Mouse (Mus musculus): ENCODE results near the gene Ly6g6d.

Ly6g6d gene

DNA sequence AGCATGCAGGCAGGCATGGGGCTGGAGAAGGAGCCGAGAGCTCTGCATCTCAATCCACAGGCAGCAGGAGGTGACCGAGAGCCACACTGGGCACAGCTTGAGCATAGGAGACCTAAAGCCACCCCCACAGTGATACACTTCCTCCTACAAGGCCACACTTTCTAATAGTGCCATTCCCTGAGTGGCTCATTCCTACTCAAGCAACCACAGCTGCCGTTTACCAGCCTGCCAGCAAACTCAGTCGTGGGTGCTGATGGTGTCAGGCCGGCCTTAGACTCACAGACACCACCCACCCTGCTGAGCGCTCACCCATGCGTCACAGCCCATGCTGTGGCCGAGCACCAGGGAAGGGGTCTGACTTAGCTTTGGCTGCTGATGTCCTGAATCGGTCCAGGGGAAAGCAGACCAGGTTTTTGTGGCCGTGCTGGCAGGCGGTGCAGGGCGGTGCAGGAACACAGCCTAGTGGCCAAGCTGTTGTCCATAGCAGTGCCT is 19.3 kb upstream of the Ly6g6d start:
- DNase-seq: peak; percentile 80

DNA sequence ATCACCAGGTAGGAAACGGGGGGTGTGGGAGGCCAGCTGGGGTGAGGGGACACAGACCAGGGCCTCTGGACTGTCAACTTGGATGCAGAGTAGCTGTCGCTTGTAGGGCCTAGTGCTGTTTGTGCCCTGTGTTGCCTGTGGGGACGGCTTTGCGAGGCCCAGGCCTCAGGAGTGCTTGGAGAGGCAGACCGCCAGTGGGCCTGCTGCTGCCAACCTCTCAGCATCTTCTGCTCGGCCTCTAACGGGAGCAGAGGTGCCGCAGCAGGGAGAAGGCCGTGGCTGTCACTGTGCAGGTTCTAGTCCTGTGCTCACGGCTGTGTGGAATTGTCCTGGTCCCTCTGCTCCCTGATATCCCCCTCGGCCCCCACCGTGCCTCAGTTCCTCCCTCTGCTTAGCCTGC is 18.7 kb upstream of the Ly6g6d start:
- DNase-seq: peak; percentile 64

DNA sequence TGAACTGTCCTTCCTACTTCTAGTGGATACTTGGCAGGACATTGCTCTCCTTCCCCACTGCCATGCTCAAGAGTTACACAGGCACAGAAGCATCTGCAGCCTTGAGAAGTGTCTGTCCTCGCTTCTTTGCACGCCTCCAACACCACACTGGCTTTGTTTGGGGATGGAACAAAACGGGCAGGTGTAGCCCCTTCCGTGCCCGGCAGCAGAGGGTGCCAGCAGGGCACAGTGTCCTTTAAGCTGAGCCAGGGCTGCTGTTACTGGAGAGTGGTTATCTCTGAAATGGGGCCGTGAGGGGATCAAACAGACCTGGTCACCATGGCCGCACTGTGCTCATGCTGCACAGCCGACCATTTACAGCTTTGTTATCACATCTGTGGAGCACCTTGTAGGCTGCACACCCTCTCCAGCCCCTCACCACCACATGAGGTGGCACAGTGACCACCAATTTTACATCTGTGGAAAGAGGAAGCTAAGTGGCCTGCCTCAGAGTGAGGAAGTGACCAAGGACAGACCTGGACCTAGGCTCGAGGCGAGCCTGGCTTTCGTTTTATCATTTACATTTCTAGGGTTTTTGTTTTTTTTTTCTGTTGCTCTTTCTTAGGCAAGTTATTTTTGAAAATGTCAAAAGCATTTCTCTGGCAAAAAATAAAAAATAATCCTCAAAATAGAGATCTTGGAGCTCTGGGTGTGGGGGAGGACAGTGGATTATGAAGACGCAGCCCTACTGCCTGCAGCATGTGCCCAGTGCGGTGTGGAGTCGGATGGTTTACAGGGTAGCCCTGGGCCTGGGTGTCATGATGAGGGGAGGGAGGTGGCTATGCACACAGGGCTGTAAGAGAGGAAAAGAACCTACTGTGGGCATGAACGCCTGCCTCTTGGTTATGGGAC is 16.9 kb upstream of the Ly6g6d start:
- no peak for DNase-seq

DNA sequence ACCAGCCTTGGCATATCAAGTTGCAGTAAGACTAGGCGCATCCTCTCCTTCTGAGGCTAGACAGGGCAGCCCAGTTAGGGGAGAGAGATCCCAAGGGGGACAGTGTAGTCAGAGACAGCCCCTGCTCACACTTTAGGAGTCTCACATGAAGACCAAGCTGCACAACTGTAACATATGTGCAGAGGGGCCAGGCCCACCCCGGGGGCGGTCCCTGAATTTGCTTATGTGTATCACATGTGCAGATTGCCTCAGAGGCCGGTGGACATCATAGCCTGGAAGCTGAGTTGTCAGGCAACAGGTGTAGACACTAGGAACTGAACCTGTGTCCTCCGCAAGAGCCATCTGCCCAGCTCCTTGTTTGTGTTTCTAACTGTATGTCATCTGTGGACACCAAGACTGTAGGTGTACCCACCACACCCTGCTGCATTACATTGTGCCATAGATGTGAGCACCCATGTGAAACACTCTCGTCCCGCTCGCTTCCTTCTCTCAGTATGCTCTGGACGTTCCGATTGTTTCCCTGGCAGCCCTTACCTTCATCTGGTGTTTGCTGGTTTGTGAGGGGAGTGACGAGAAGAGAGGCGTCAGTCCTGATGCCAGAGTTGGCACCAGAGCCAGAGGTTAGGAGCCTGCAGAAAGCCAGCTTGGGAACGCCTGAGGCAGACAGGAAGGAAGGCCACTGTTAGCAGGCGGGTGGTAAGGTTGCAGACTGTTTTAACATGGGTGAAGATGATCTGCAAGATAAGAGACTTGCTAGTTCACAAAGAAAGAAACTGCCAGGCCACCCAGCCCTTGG is 14.7 kb upstream of the Ly6g6d start:
- DNase-seq: no peak

DNA sequence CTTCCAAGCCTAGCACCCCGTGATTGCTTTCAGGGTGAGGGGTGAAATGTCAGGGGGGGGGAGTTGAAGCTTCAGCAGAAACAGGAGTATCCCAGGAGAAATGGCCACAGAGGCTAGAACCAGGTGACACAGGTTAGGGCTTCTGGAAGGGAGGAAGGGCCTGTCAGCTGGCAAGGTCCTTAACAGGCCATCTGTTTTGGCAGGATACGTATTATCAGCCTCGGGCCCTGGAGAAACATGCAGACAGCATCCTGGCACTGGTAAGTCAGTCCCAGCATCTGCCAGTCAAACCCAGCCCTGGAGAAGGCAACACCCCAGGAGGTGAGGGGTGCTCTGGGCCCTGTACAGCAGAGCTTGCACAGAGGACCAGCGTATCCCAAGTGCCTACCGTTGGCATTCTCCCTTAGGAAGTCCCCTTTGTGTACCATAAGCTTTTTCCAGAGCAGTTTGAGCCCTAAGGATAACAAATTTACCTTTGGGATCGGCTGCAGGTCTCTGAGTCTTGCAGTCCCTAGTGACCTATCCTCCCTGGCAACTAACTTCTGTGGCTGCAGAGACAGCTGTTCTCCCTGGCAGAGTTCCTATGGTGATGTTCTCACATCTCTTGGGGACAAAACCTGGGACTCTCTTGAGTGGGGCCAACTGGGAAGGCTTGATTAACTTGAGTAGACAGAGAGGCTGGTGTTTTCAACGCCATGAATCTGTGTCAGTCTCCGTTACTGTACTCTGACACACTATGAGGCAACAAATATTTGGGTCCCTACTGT is 12.5 kb upstream of the Ly6g6d start:
- peak; percentile 97 for DNase-seq

DNA sequence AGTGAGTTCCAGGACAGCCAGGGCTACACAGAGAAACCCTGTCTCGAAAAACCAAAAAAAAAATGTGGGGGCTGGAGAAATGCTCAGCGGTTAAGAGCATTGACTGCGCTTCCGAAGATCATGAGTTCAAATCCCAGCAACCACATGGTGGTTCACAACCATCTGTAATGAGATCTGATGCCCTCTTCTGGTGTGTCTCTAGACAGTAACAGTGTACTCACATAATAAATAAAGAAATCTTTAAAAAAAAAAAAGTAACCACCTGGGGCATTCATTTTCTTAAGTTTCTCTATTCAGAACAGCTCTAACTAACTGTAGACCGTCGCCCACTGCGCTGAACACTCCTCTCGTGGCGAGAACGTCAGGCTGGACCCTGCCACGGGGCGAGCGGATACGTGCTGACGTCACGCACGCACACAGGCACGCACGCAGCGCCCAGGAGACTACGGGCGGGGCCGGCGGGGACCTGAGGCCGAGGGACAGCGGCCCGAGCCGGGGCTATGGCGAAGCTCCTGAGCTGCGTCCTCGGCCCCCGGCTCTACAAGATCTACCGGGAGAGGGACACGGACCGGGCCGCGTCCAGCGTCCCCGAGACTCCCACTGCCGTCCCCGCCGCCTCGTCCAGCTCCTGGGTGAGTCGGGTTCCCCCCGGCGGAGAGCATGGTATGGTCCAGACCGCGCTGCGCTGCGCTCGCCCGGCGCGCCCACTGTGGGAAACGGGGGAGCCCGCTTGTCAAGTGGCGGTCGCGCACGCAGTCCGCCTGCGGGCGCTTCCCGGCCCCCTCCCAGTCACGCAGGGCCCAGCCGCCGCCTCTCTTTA is 11.2 kb upstream of the Ly6g6d start, which contains the start of gene Abhd16a:
Abhd16a (plus strand) TSS at position 439 of the 820 bp plus-strand sequence.
- DNase-seq: peak; percentile 96

DNA sequence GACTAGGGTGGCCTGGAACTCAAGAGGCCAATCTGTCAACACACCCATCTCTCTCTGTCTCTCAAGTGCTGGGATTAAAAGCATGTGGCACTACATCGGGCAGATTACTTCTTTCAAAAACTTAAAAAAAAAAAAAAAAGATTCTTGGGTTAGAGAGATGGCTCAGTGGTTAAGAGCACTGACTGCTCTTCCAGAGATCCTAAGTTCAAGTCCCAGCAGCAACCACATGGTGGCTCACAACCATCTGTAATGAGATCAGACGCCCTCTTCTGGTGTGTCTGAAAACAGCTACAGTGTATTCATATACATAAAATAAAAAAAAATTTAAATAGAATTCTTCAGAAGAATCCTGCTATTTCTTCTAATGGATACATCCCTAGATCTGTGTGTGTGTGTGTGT is 10.3 kb upstream of the Ly6g6d start:
- no peak for DNase-seq

DNA sequence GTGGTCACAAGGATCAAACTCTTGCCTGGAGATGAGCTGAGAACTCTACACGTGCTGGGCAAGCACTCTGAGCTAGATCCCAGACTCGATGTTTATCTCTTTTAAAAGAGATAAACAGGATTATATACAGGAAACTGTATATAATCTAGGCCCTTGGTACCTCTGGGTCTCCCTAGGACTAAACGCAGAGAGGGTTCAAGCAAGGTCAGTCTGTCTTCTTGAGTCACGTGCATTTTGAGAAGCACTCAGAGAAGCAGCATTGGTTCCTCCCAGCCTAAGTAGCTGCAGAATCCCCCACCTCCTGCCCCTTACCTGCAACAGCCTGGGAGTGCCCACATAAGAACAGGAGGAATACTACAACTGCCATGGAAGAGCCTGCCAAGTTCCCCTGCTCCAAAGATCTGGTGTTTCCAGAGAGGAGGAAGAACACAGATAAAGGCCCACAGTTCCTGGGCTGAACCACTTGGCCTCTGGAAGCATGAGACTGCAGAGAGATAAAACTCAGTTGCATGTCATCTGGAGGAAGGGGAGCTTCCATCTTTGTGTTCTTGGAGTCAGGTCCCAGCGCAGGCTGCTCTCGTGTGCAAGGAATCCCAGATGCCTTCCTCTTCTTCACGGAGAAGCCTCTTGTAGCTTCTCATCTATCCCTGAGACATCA is 7.5 kb upstream of the Ly6g6d start, which contains the start of gene Ly6g6f:
Ly6g6f (minus strand) TSS at position 403 of the 658 bp plus-strand sequence.
- no peak for DNase-seq

DNA sequence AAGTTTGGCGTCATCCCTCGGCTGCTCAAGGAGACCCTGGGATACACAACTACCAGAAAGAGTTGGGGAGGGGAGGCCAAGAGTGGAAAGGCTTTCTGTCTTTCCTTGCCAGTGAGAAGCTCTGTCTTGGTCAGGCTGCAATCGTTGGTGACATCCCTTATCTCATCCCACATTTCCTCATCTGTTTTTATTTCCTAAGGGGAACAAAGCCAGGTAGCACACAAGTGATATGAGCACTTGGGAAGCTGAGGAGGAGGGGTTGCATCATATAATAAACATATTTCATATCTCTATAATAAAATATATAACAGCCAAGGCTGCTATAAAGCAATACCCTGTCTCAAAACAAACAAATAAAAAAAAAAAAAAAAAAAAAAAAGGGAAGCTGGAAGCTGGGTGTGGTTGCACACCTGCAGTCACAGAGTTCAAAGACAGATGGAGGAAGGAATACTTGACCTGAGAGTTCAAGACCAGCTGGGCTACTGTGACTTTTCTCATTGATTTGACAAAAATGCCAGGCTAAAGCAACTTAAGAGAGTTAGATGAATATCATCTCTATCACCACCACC is 6.1 kb upstream of the Ly6g6d start:
- no peak for DNase-seq

DNA sequence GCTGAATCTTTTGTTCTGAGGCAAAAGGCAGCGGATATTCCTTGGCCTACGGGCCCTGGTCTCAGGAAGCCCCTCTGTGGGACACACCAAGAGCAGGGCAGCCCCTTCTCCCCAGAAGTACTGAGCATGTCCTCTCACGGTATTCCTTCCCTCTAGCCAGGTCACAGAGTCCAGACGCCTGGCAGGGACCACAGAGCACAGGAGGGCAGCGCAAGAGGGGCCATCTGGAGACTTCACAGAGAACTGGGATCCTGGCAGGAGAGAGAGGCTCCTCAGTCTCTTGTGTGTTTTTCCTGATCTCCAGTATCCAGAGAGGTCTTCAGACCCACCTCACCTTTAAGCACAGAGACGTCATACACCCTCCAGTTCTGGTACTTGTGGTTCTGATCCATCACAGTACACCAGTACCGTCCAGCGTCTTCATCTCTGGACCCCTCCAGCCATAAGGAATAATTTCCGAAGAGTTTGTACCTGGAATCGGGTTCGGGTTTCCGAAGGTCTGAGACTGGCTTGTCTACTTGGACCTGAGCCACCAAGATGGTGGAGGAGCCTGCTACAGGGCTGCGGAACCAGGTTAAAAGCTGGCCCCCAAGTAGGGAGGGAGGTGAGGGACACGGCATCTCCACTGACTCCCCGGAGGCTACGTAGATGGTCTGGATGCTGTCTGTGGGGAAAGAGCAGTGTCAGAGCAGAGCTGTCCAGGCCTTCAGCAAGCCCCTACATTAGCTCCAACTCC is 5.1 kb upstream of the Ly6g6d start:
- DNase-seq: peak; percentile 89

DNA sequence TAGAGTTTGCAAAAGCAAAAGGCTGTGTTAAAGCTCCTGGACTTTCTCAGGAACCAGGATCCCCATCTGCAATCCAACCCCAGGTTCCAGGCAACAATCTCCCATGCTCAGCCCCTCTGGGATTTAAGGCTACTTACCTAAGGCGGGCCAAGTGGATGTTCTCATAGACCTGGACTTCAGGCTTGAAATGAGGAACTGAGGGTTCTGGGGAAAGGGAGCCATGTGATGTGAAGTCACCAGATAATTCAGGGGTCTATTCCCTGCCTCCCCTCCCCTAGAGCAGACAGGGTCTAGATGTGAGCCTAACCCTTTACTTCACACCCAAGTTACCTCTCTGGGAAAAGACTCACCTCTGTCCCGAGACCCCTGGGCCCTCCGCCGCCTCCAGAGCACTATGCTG is 2.8 kb upstream of the Ly6g6d start:
- DNase-seq: no peak

DNA sequence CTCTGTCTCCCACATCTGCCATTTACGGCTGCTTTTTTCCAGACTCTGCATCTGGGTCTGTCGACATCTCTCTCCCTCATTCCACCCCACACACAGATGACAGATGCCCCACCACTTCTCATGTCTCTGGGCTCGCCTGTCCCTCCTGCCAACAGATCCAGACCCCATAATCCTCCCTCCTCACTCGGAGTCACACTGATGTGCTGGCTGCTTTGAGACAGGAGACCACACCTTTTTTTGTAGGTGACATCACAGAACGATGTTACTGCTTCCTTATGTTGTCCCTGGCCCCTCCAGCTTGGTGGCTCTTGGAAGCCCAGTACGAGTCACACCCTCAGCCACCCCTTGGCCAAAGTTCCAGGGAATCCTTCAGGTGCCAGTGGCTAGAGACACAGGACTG is 2.4 kb upstream of the Ly6g6d start:
- no peak for DNase-seq

DNA sequence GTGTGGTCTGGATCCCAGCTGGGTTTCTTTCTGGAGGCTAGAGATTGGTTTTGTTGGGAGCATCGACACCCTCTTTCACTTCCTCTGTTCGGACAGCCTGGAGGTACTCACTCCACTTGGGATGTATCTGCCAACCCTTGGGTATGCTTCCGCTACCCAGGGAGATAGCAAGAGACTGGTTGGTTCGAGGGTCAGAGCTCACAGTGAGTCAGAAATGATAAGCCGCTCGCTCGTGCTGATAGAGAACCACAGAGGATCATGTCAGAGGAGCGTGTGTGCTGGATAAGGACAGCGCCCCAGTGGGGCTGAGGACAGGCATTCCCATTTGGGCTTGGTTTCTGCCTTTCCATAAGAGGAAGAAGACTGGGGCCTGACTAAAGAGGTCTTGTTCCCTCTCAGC is 1.9 kb upstream of the Ly6g6d start:
- no peak for DNase-seq

DNA sequence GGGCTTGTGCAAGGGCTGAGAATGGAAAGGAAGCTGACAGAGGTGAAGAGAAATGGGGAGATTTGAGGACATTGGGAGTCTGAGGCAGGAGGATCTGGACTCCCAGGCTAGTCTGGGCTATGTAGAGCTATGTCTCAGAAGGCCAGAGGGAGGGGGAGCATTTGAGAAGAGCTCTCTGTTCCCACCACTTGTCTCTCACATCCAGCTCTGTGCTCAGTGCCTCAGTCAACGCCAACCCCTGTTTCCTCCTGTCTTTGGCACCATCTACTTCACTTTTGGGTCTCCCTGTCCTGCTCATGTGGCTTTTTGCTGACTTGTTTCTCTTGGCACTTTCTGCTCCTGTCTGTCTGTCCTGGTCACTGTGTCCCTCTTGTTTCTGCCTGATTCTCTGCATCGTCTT is 580 bp downstream of the Ly6g6d start:
- peak; percentile 54 for DNase-seq

DNA sequence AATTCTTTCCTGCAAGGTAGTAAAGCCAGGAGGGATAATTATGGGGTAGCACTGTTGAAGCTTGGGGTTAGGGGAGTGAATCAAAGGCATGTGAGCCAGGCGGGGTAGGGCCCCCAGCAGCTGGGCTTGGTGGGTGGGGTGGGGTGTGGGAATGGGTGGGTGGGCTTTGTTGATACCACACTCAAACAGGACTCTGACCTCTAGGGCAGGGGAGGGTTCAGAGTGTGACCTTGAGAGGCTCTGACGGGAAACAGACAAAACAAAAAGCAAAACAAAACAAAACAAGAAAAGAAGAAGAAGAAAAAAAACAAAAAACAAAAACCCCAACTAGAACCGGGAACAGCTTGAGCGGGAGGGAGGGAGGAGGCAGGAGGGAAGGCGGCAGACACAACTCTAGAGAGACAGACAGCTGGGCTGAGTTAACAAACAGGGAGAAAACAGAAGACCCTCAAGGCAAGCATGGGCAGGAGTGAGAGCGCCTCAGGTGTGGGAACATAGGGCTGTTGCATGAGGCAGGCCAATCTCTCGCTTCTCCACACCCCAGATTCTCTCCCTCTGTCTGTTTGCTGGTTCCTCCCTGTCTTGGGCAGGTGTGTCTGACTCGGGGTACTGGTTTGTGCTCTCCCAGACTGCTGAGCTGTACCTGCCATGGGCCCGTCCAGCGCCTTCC is 1.2 kb downstream of the Ly6g6d start, which contains the start of gene Ly6g6e:
Ly6g6e (plus strand) TSS at position 396 of the 670 bp plus-strand sequence.
- no peak for DNase-seq

DNA sequence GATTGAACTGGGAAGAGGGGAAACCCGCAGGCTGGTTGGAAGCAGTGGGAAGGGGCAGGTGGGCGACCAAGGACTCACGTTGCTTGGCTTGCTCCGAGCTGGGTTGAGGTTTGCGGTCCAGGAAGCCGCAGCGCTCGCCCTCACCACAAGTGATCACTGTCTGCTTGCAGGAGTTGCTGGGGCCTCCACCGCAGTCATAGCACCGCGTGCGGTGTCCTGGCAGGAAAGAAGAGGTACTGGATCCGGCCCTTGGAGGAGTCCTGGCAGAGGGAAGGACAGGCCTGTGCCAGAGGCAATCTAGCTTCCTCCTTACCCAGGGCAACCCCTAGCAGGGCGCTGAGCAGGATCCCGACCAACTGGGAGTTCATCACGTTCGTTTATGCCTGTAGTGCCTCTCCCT is 3.8 kb downstream of the Ly6g6d start:
- DNase-seq: peak; percentile 93

DNA sequence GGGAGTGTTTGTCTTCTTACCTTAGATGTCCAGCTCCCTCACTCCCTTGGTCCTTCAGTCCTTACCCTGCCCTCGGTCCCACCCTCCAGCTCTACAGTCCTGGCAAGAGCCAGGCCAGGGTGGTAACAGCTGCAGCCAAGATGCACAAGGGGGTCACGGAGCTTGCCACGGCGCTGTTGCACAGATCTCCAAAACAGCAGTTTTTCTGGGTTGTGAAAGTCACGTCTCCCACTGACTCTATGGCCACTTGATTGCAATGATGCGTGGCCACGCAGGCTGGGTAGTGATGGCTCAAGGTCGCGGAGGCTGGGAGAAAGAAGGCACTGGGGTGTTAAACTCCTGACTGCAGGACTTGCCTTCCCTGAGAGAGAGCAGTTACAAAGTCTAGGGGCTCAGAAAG is 6.4 kb downstream of the Ly6g6d start:
- DNase-seq: peak; percentile 66

DNA sequence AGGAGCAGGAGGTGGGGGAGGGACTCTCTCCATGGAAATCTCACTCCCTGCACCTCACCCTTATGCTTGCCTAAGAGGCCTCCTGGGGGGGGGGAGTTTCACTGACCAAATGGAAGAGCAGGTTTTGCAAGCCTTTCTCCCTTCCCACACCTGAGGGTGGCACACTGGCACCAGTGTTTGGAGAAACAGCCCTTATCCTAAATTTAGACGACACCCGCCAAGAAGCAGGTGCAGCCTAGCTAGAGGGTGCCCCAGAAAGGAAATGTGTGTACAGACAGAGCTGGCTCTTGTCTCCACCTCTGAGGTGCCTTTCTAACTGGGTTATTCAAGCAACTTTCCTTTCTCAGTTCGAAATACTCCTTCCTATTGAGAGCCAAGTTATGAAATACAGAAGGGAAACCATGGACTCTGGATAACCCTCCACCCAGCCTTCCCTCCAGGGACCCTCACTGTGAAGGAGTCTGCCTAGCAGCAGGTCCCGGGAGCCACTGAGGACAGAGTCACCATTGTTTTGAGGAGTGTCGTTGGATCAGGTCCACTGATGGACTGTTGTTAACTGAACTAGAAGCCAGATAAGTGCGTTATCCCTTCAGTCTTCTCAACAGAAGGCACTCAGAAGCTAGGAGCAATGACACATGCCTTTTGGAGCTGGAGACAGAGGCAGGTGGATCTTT is 7.2 kb downstream of the Ly6g6d start:
- DNase-seq: peak; percentile 96
